Mouse (Mus musculus) forelimb bud, embryonic 11.5 days (tissue): ENCODE results near the gene Pigm.

ENCODE experiments used
- DNase-seq: peaks from one replicate; pipeline ENCODE4 v3.0.0-alpha.2; 2012; ENCODE audit warnings: low read depth, low spot score

Pigm gene

GRCm38 (mm10) chr1:172376198-172376667, at the start of gene Pigm:
Pigm (plus strand) TSS chr1:172376546.
- peak; percentile 98 for DNase-seq

DNA sequence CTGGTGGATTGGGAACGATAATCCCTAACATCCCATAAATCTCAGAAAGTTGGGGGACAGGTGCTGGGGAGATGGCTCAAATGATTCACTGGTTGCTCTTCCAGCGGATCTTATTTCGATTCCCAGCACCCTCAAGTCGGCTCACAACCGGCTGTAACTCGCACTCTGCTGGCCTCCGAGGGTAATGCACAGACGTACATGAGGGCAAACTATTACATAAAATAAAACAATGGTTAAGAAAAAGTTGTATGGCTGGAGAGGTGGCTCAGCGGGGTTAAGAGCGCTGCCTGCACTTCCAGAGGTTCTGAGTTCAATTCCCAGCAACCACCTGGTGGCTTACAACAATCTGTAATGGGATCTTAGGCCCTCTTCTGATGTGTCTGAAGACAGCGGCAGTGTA, 49.7 kb upstream of the Pigm start:
- DNase-seq, result no peak

- no peak for DNase-seq
Measured at GRCm38 (mm10) chr1:172327206-172328001, 48.9 kb upstream of the Pigm start.

GRCm38 (mm10) chr1:172328041-172328440, 48.3 kb upstream of the Pigm start:
- DNase-seq, result no peak

GRCm38 (mm10) chr1:172328461-172328860, 47.9 kb upstream of the Pigm start:
- DNase-seq, result no peak

DNA sequence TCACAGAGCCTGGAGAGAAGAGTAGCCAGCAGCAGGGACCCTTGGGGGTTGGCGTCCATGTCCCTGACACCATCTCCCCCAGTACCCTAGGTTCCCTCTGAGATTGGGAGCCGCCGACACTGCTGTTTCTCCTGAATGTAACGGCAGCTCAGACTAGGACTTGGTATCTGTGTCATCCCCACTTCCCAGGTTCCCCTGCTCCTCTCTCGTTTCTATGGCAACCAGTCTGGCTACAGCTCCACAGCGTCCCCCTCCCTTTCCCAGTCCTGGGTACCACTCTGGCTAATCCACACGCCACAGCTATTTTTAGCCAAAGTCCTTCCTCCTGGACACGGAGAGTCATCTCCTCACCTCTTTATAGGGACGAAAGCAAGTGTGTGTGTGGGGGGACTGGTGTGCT, 47.2 kb upstream of the Pigm start, which contains the start of gene Kcnj9:
Gene Kcnj9 (minus strand): TSS at position 188 of the 400 bp plus-strand sequence.
- DNase-seq, result no peak

GRCm38 (mm10) chr1:172329616-172330015, 46.7 kb upstream of the Pigm start:
- DNase-seq, result no peak

- no peak for DNase-seq
Measured at GRCm38 (mm10) chr1:172331422-172331947, 44.9 kb upstream of the Pigm start.

GRCm38 (mm10) chr1:172332925-172333324, 43.4 kb upstream of the Pigm start:
- DNase-seq, result no peak

DNA sequence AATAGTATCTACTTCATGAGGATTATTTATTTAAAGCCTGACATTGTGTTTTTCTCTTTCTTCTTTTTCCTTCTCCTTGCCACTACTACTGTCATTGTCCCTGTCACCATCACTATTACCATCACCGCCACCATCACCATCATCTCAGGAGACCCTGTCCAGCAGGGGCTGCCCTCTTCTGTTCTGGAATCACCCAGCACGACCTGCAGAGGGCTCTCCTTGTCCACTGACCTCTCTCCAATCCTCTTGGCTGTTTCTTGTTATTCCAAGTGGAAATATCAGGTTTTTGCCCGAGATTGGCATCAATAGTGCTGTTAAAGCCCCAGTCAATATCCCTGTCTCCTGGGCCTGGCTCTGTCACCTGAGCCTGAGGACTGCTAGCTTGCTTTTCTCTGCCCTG, 42.8 kb upstream of the Pigm start:
- no peak for DNase-seq

DNA sequence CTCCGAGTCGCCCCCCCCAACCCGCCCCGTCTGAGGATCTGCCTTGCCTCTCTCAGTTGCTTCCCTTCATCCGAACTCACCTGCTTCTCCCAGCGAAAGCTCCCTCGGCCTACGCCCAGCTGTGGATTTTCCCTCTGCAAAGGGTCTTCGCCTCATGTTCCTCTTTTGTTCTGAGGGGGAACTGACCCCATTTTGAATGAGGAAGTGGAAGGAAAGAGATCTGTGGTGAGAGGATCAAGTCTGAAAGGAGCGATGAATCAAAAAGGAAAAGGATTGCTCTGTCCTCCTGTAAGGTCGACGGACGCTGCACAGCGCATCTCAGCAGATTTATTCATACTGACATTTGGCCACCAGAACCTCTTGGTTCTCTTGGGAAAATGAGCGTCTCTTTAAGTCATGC, 40.5 kb upstream of the Pigm start:
- DNase-seq, result no peak

DNA sequence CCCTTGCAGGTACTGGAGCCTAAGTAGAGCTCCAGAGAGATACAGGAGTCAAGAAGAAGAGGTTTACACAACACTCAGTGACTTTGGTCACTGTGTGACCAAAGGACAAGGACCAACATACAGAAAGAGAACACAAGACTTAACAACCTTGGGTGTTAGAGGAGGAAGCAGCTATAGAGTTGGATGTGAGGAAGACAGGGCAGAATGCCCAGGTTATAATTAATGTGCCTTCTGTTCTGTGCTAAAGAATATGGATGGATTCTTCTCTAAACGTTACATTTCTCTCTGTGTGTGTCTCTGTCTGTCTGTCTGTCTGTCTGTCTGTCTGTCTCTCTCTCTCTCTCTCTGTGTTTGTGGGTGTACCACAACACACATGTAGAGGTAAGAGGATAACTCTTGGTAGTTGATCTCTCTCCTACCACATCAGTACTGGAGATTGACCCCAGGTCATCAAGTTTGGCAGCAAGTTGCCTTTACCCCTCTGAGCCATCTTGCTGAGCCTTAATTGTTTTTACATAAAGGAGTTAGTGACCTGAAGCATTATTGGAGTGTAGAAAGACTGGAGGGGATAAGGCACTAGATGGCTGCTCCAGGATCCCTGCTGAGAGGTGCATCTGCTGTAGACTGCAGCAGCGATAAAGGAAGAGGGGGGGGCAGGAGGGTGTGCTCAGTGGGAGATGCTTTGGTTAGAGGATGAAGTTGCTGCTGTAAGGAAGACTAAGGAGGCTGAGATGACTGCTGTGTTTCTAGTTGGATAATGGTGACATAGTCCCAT, 38.7 kb upstream of the Pigm start:
- DNase-seq, result no peak

DNA sequence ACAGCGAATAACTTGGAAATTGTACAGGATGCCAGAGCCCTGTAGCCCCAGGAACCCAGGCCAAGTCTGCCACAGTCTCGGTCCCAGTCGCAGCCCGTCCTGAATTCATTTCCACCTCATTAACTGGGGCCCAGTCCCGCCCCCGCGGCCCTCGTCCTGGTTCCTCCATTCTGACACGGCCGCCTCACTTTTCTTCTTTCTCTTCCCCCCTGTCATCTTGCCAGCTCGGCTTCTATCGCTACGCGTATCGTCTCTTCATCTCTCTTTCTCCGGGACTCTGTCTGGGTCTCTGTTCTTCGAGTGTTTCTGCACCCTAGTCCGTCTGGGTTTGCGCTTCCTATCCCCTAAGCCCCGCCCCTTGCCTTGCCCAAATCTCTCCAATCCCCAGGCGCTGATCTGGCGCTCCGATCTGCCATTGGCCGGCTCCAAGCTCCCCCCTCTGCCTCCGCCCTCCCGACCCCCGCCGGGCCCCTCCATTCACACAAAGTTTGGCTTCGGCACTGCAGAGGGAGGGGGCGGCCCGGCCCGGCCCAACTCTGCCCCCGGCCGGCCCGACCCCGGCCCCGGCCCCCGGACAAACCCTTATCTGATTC, 35.5 kb upstream of the Pigm start, which contains the start of gene Kcnj10:
Gene Kcnj10 (plus strand): TSS at position 482 of the 593 bp plus-strand sequence.
- peak; percentile 57 for DNase-seq

- no peak for DNase-seq
Measured at GRCm38 (mm10) chr1:172341386-172341785, 35.0 kb upstream of the Pigm start.

- DNase-seq, result no peak
Measured at GRCm38 (mm10) chr1:172342729-172343128, 33.6 kb upstream of the Pigm start.

DNA sequence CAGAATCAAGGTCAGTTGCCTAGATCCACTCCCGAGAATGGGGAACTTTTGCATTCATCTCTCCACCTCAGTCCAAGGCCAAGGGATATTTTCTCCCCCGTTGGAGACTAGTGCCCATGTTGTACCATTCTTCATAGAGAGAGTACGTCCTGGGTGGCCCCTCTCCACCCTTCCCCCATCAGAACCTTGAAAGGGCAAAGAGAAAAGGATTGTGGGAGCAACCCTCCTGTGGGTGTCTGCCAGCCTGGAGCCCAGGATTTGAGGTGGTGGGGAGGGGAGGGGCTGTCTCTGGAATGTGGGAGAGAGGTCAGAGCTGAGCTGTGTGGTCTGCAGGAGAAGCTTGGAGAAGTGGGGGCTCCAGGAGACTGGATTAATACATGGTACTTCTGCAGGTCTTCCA, 32.4 kb upstream of the Pigm start:
- DNase-seq, result no peak

- no peak for DNase-seq
Measured at GRCm38 (mm10) chr1:172344820-172345219, 31.5 kb upstream of the Pigm start.

DNA sequence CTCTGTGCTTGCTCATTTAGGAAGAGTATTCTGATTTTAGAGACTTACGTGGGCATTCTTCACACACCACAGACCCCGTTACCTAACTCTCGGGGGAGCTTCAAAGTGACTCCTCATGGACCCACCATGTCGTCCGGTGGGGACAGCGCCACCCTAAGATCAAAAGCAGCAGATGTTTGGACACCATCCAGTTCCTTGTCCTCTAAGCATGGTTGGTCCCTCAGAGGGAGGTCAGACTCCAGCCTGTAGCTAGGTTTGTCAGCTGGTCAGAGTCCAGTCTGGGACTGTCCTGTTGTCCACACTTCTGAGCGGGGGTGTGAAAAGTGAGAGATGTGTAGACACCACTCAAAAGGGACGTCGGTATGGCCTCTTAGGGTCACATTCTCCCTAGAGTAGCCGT, 29.6 kb upstream of the Pigm start:
- DNase-seq, result no peak

DNA sequence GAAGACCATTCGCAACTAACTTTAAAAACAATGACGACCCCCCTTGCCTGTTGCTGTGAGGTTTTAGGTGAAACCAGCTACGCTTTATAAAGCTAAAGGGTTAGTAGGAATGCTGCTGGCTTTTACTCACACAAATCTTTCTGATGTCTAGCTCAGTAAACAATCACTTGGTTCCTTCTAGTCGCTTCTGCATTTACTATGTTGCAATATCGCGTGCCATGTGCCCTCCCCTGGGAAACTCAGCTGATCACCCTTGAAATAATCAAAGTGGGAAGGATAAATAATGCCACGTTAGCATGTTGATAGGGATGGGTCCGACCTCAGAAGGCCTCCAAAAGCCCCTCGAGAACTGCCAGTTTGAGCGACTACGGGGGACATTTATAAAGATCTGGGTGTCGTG, 29.0 kb upstream of the Pigm start:
- DNase-seq, result no peak

- no peak for DNase-seq
Measured at GRCm38 (mm10) chr1:172349504-172349903, 26.8 kb upstream of the Pigm start.

- peak; percentile 58 for DNase-seq
Measured at GRCm38 (mm10) chr1:172349916-172350812, 26.2 kb upstream of the Pigm start.
